Mouse (Mus musculus) 416B (cell line): ENCODE measurements around the gene Tnfsf4.

Experiments
- DNase-seq: peaks from one replicate; pipeline ENCODE4 v3.0.0; 2011; ENCODE audit warnings: low read depth

The Tnfsf4 gene

DNA sequence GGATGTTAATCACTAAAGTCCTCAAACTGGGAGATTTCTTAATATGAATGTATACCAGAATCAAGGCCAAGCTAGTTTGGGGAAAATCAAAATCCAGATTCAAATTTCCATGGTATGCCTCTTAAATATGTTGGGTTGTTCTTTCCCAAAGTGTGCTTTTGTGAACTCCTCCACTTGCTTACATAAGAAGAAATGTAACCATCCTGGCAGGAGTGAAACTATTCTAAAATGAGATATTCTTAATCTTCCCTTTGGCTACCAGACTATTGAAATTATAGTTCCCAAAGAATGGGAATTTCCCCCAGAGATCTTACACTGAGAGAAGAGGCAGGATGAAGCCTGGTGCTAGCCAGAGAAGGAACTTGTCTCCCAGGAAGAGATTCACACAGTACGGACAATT, 57.0 kb downstream of the Tnfsf4 start:
- DNase-seq: no peak

DNA sequence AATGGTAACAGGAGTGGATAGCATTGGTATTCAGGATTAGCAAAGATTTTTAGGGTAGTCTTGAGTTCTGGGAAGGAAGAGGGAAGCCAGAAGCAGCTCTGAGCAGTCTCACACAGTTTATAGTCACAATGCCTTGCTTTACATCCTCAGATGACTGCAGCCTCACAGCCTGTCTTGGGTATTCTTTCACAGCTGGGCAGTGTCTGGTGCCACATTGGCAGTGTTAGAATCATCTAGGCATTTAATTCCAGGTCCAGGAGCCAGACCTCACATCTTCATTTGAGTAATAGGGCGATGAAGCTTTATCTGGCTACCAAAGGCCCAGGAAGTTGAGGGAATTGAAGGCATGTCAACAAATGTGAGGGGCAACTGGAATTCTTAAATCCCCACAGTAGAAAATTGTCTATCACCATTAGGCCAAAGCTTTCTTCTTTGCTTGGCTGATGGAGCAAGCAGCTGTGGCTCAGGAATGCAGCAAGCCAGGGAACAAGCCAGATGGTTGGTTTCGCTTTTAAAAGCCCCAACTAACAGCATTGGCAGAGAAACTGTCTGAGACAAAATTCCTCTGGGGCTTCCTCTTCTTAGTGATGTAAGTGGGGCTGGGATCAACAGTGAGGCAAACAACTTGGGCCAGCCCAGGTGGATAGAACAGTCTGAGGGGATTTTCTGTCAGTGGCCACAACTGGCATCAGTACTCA, 68.3 kb downstream of the Tnfsf4 start:
- peak; percentile 4 for DNase-seq
